Mouse (Mus musculus) kidney, embryonic 14.5 days (tissue): ENCODE data around the gene Acin1. TPM values are rescaled to one million over a fixed set of nuclear protein-coding genes. Genes with fewer than 3 reads are reported as not detected.
A peak's percentile ranks its signal among the peaks of the same experiment; 100 is the strongest.

Source experiments
- ATAC-seq: fragments of 200-750 bp; cut with Nextera tagmentation; 2 replicates; pipeline ENCODE4 v1.8.0; 2017; ENCODE audit warnings: moderate number of reproducible peaks, mild to moderate bottlenecking, moderate TSS enrichment, moderate library complexity; ENCODE audit not compliant: low FRiP score, low TSS enrichment
- H3K27ac ChIP-seq: fragments of 300-500 bp; sonication (generic); 2 replicates; pipeline ENCODE4 v1.5.1; 2014; ENCODE audit warnings: low read depth, mild to moderate bottlenecking, low read length, moderate library complexity, mixed read lengths
- H3K27me3 ChIP-seq: fragments of 300-500 bp; sonication (generic); 2 replicates; pipeline ENCODE4 v1.6.1; 2014; ENCODE audit warnings: mild to moderate bottlenecking, low read length; ENCODE audit not compliant: control insufficient read depth, insufficient read depth
- H3K36me3 ChIP-seq: fragments of 300-500 bp; sonication (generic); 2 replicates; pipeline ENCODE4 v1.6.1; 2014; ENCODE audit warnings: low read length, mixed read lengths; ENCODE audit not compliant: control insufficient read depth, insufficient read depth
- H3K4me1 ChIP-seq: fragments of 300-500 bp; sonication (generic); 2 replicates; pipeline ENCODE4 v1.6.1; 2014; ENCODE audit warnings: low read length, mixed read lengths; ENCODE audit not compliant: control insufficient read depth, insufficient read depth
- H3K4me2 ChIP-seq: fragments of 300-500 bp; sonication (generic); replicated peaks from 2 replicates; pipeline ENCODE4 v1.6.1; 2014; ENCODE audit warnings: low read depth, mild to moderate bottlenecking, low read length
- H3K4me3 ChIP-seq: fragments of 300-500 bp; sonication (generic); 2 replicates; pipeline ENCODE4 v1.5.1; 2014; ENCODE audit warnings: mild to moderate bottlenecking, low read length
- H3K9ac ChIP-seq: fragments of 300-500 bp; sonication (generic); 2 replicates; pipeline ENCODE4 v1.6.1; 2014; ENCODE audit warnings: low read depth, mild to moderate bottlenecking, low read length, moderate library complexity
- H3K9me3 ChIP-seq: fragments of 300-500 bp; sonication (generic); 2 replicates; pipeline ENCODE4 v1.6.1; 2016; ENCODE audit warnings: low read length; ENCODE audit not compliant: control insufficient read depth
- WGBS: fragments of 180-500 bp; shearing (Covaris S2); extraction: QIAGEN DNeasy Blood & Tissue Kit; methylation state at CpG from one replicate; pipeline ENCODE4 v1.1.7; 2014; 5-methylcytosine and 5-hydroxymethylcytosine counted together
- polyA plus RNA-seq: library from polyadenylated mRNA; unstranded; fragments of >200 nt; fragmentation: Nextera tagmentation; extraction: Ambion mirVana; gene quantifications from 2 replicates; pipeline ENCODE4 v1.2.1, GENCODE M21; 2014

The Acin1 gene
- polyA plus RNA-seq, 1 experiment from 2014 or later: 161 TPM

DNA sequence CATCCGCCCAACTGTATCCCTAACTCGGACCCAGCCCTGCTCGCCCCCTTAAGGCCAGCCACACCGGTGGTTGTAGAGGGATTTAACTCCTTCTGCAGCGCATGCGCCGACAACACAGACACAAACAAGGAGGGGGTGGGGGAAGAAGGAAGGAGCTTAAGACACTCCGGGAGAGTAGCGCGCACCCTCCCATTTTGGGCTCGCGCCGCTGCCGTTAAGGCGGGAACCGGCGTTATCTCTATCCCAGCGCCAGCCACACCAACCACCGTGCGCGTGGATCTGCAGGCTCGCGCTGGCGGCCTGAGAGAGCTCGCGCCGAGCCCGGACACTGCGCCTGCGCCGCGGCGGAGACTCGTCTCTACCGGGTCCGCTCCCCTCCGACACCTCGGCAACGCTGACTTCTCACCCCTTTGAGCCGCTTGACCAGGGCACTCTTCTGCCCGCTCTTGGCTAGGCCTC lies 639 bp downstream of the Acin1 start, which contains the start of gene 1700123O20Rik:
Gene 1700123O20Rik (plus strand): TSS at position 154 of the 459 bp plus-strand sequence.
- peak; percentile 85 for ATAC-seq
- WGBS: under 1% methylated on average over 41 of the region's 41 CpGs
- peaks cover 36% of the 10 kb centered on the region for H3K36me3 ChIP-seq
- H3K27me3 ChIP-seq: no peaks in the 10 kb centered on the region
- H3K9ac ChIP-seq: peak within 1 kb of the TSS; percentile 95
- peak within 1 kb of the TSS; percentile 93 for H3K4me3 ChIP-seq
- H3K27ac ChIP-seq: peak within 1 kb of the TSS; percentile 97
- peak within 1 kb of the TSS; percentile 67 for H3K4me2 ChIP-seq
- H3K9me3 ChIP-seq: no peaks in the 10 kb centered on the region
- H3K4me1 ChIP-seq: peaks cover 23% of the 10 kb centered on the region; the same call in 1 of the 2 replicates

GRCm38 (mm10) chr14:54685471-54685870 lies 1.3 kb downstream of the Acin1 start:
- no peaks in the 10 kb centered on the region for H3K9me3 ChIP-seq
- H3K4me2 ChIP-seq: peak overlapping the region; percentile 67
- H3K27me3 ChIP-seq: no peaks in the 10 kb centered on the region
- H3K4me1 ChIP-seq: peaks cover 23% of the 10 kb centered on the region; the same call in 1 of the 2 replicates
- no peak for ATAC-seq
- WGBS: 8% methylated on average over 8 of the region's 8 CpGs
- H3K4me3 ChIP-seq: peak overlapping the region; percentile 93
- H3K9ac ChIP-seq: peak overlapping the region; percentile 95
- H3K36me3 ChIP-seq: peaks cover 34% of the 10 kb centered on the region
- no peak overlapping the region for H3K27ac ChIP-seq

- H3K9ac ChIP-seq: no peak overlapping the region
- H3K9me3 ChIP-seq: no peaks in the 10 kb centered on the region
- WGBS: 90% methylated on average over 3 of the region's 3 CpGs
- peaks cover 41% of the 10 kb centered on the region for H3K36me3 ChIP-seq
- H3K27me3 ChIP-seq: no peaks in the 10 kb centered on the region
- H3K4me3 ChIP-seq: no peak overlapping the region
- no peak for ATAC-seq
- no peak overlapping the region for H3K27ac ChIP-seq
- H3K4me1 ChIP-seq: peaks cover 11% of the 10 kb centered on the region; the same call in 1 of the 2 replicates
- no peak overlapping the region for H3K4me2 ChIP-seq
These were observed 4.3 kb downstream of the Acin1 start for GRCm38 (mm10) chr14:54682396-54682795.

GRCm38 (mm10) chr14:54678657-54679304 lies 8.0 kb downstream of the Acin1 start:
- no peak overlapping the region for H3K9ac ChIP-seq
- no peaks in the 10 kb centered on the region for H3K4me1 ChIP-seq
- H3K4me2 ChIP-seq: no peak overlapping the region
- H3K9me3 ChIP-seq: no peaks in the 10 kb centered on the region
- peaks cover 65% of the 10 kb centered on the region for H3K36me3 ChIP-seq
- H3K27me3 ChIP-seq: no peaks in the 10 kb centered on the region
- ATAC-seq: no peak
- WGBS: 87% methylated on average over 16 of the region's 16 CpGs
- no peak overlapping the region for H3K4me3 ChIP-seq
- H3K27ac ChIP-seq: no peak overlapping the region

GRCm38 (mm10) chr14:54676290-54676689 lies 10.4 kb downstream of the Acin1 start:
- Histone ChIP-seq H3K27me3 (no peaks in the 10 kb centered on the region), H3K9me3 (no peaks in the 10 kb centered on the region), H3K4me3 (no peak overlapping the region), H3K4me2 (no peak overlapping the region), H3K4me1 (no peaks in the 10 kb centered on the region), H3K27ac (no peak overlapping the region), H3K9ac (no peak overlapping the region), H3K36me3 (peaks cover 72% of the 10 kb centered on the region)
- no peak for ATAC-seq
- WGBS: 89% methylated on average over 5 of the region's 5 CpGs

DNA sequence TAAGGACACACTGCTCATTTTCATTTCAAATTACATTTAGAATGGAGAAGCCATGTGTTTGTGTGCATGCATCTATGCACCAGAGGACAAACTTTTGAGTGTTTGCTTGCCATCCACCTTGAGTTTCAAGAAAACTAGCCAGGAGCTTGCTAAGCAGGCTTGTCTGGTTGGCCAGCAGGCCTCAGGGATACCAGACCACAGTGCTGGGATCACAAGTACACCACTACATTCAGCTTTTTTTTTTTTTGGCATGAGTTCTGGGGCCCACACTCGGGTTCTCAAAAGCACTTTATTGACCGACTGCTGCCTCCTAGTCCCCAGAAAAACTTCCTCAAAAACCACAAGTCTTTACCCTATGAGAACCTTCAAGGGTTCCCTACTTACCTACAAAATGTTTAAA lies 12.4 kb downstream of the Acin1 start:
- Histone ChIP-seq H3K9me3 (no peaks in the 10 kb centered on the region), H3K27me3 (no peaks in the 10 kb centered on the region), H3K9ac (no peak overlapping the region), H3K27ac (no peak overlapping the region), H3K4me2 (no peak overlapping the region), H3K4me1 (no peaks in the 10 kb centered on the region), H3K4me3 (no peak overlapping the region), H3K36me3 (peaks cover 71% of the 10 kb centered on the region)
- ATAC-seq: no peak
- WGBS: 73% methylated on average over 2 of the region's 2 CpGs

- Histone ChIP-seq H3K27me3 (no peaks in the 10 kb centered on the region), H3K9ac (no peak overlapping the region), H3K4me2 (no peak overlapping the region), H3K4me1 (no peaks in the 10 kb centered on the region), H3K36me3 (peaks cover 70% of the 10 kb centered on the region), H3K27ac (no peak overlapping the region), H3K4me3 (no peak overlapping the region), H3K9me3 (no peaks in the 10 kb centered on the region)
- ATAC-seq: no peak
- 84% methylated on average over 4 of the region's 4 CpGs for WGBS
These were observed 17.4 kb downstream of the Acin1 start for GRCm38 (mm10) chr14:54669381-54669780.

GRCm38 (mm10) chr14:54664477-54665222 lies 22.1 kb downstream of the Acin1 start:
- H3K27me3 ChIP-seq: no peaks in the 10 kb centered on the region
- no peak overlapping the region for H3K4me2 ChIP-seq
- no peak overlapping the region for H3K9ac ChIP-seq
- no peak overlapping the region for H3K27ac ChIP-seq
- WGBS: 89% methylated on average over 10 of the region's 10 CpGs
- no peaks in the 10 kb centered on the region for H3K9me3 ChIP-seq
- H3K4me3 ChIP-seq: no peak overlapping the region
- no peaks in the 10 kb centered on the region for H3K4me1 ChIP-seq
- H3K36me3 ChIP-seq: peaks cover 89% of the 10 kb centered on the region
- no peak for ATAC-seq

DNA sequence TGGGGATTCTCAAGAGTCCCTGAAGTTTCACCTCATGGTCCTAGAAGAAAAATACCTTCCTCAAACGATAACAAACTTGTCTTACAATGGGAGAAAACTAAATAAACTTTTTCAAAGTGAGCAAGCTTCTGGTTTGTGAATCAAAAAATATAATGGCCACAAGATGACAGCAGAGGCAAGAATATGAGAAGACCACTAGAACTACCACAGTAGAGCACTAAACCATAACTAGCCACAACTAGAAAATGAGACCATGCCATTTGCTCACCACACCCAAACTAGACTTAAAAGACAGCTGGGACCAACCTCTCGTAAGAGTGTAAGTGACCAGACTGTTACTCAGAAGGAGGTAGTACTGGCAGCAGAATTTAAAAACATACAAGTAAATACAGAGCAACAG lies 26.7 kb downstream of the Acin1 start:
- Histone ChIP-seq H3K4me3 (no peak overlapping the region), H3K4me1 (no peaks in the 10 kb centered on the region), H3K27ac (no peak overlapping the region), H3K4me2 (no peak overlapping the region), H3K36me3 (peaks cover 92% of the 10 kb centered on the region), H3K9ac (no peak overlapping the region), H3K9me3 (no peaks in the 10 kb centered on the region), H3K27me3 (no peaks in the 10 kb centered on the region)
- WGBS: 84% methylated on average over 2 of the region's 2 CpGs
- ATAC-seq: no peak
